Mouse (Mus musculus) lung, adult 2 months (tissue): ENCODE measurements around the gene Mettl14. TPM values are rescaled to one million over a fixed set of nuclear protein-coding genes. Genes with fewer than 3 reads are reported as not detected.

ENCODE experiments used
- DNase-seq: peaks from one replicate; pipeline ENCODE4 v3.0.0; 2022
- H3K4me1 ChIP-seq: fragments of 200-500 bp; 2 replicates; pipeline ENCODE4 v1.6.1; 2011; ENCODE audit warnings: low read length; ENCODE audit not compliant: control insufficient read depth, insufficient read depth
- H3K4me3 ChIP-seq: fragments of 200-500 bp; replicated peaks from 2 replicates; pipeline ENCODE3; 2011; ENCODE audit warnings: low read depth, mild to moderate bottlenecking, control low read depth, low read length; ENCODE audit errors: extremely low read depth
- CTCF ChIP-seq: fragments of 200-500 bp; IDR thresholded peaks from 2 replicates; pipeline ENCODE4 v1.5.1; 2011; ENCODE audit warnings: mild to moderate bottlenecking, low read length, control low read depth; ENCODE audit not compliant: insufficient read depth
- POLR2A ChIP-seq: fragments of 200-500 bp; IDR thresholded peaks from 2 replicates; pipeline ENCODE4 v1.6.1; 2011; ENCODE audit warnings: low read depth, mild to moderate bottlenecking, control low read depth, low read length, borderline replicate concordance; ENCODE audit errors: extremely low read depth
- WGBS: fragments of 180-500 bp; shearing (Covaris S2); methylation state at CpG from one replicate; pipeline ENCODE4 v1.1.7; 2018; 5-methylcytosine and 5-hydroxymethylcytosine counted together
- polyA plus RNA-seq: library from polyadenylated mRNA; depleted of rRNA; stranded (reverse); fragments of >200 nt; gene quantifications from 2 replicates; pipeline ENCODE4 v1.2.3, GENCODE M21; 2012; rRNA removed

Gene Mettl14
- polyA plus RNA-seq, 1 experiment: 5.7 TPM

DNA sequence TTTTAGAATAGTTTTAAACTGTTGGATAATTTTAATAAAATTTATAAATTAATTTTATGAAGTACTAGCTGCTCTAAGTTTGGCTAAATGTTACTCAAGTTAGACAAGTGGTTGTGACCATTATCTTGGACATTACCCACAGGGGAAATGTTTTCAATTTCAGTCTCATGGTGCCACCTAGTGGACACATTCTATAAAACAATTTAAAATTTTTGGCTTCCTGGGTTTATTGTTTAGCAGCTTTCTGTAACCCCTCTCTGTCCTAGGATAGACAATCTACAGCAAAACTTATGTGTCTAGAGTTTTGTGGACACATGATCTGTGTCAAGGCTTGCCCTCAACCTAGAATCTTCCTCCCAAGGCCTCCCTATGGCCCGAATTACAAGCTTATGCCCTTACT lies 63.8 kb downstream of the Mettl14 start:
- TF ChIP-seq POLR2A: no peak
- DNase-seq: no peak

DNA sequence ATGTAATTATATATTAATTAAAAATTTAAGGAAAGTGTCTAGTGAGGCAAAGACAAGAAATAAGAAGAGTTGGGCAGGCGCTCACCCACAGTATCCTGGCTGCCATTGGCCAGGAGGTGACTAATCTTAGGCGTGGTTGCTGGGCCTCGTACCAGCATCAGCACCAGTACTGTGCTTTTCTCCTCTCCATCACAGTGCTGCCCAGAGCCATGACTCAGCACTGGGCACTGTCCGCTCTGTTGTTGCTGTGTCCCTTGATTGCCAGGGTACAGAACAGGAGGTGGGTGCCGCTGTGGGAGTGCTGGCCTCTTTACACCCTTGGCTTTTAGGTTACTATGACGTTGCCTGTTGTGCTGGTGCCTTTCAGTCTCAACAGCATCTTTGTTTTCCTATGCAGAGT lies 64.3 kb downstream of the Mettl14 start:
- no peaks in the 10 kb centered on the region for H3K4me1 ChIP-seq
- no peak for TF ChIP-seq CTCF
- no peak for TF ChIP-seq POLR2A
- no peak overlapping the region for H3K4me3 ChIP-seq
- no peak for DNase-seq
- WGBS: 81% methylated on average over 6 of the region's 6 CpGs

More for the DNA sequence above, 63.8 kb downstream of the Mettl14 start:
- 59% methylated on average over 1 of the region's 1 CpGs for WGBS
- H3K4me3 ChIP-seq: no peak overlapping the region
- H3K4me1 ChIP-seq: no peaks in the 10 kb centered on the region

DNA sequence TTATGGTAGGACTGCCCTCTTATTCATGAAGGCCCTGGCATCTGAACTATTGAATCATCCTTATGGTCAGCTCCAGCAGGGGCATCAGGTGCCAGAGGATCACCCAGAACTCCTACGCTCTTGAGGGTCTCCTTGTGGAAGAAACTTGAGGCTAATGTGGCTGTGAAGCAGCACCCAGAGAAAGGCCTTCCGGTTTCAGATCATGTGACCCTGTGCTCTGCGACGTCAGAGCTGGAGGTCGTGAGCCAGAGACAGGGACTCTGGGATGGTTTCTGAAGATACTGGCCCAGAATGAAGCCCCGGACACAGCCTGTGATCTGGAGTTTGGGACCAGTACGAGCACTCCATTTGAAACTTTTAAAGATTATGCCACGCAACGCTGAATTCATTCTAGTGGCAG lies 65.6 kb downstream of the Mettl14 start:
- H3K4me1 ChIP-seq: no peaks in the 10 kb centered on the region
- TF ChIP-seq CTCF: no peak
- no peak for TF ChIP-seq POLR2A
- H3K4me3 ChIP-seq: no peak overlapping the region
- WGBS: 79% methylated on average over 9 of the region's 9 CpGs
- no peak for DNase-seq

Other genes with a start within 250 kb of the Mettl14 start
- gene Synpo2, start 150.0 kb downstream of the Mettl14 start, polyA plus RNA-seq: 11.8 and 12.8 TPM in 2 replicates
- 41.5 and 51.1 TPM in 2 replicates for gene Sec24d, start 118.7 kb downstream of the Mettl14 start, polyA plus RNA-seq
- gene Prss12, start 60.8 kb upstream of the Mettl14 start, polyA plus RNA-seq: 5.9 and 8.1 TPM in 2 replicates